Mouse (Mus musculus) embryo, embryonic 10.5 days (tissue): ENCODE data around the gene Pkp2.
"Not testable (repeated sequence)": the region's sequence is repeated elsewhere in the genome, so short reads cannot be mapped to it uniquely, and the experiment has no call there.

ENCODE experiments used
- DNase-seq: peaks from one replicate; pipeline ENCODE4 v3.0.0-alpha.2; 2015; ENCODE audit warnings: low spot score

Pkp2 gene

DNA sequence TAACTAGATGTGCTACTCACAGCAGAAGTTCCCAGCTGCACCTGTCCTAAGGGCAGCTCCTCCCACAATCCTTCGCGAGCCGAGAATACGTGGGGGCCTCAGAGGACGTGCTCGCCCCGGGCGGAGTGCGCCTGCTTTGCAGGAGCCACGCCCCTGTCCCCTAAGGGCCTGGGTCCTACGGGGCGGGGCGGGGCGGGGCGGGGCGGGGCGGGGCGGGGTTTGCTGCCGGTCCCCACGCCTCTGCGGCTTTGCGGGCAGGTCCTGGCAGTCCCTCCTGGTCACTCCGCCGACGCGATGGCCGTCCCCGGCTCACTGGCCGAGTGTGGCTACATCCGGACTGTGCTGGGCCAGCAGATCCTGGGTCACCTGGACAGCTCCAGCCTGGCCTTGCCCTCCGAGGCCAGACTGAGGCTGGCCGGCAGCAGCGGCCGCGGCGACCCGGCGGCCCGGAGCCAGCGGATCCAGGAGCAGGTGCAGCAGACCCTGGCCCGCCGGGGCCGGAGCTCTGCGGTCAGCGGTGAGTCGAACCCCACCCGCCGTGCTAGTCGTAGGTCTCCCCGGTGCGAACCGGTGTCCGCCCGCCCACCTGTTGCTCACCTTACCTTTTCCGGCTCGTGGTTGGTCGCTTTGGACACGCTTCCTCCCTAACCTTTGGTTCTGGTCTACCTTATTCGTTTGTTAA, at the start of gene Pkp2:
TSS of gene Pkp2 (plus strand) at position 240 of the 682 bp plus-strand sequence.
- peak; percentile 90 for DNase-seq

- no peak for DNase-seq
These were observed 15.7 kb upstream of the Pkp2 start for GRCm38 (mm10) chr16:16197374-16197773.

DNA sequence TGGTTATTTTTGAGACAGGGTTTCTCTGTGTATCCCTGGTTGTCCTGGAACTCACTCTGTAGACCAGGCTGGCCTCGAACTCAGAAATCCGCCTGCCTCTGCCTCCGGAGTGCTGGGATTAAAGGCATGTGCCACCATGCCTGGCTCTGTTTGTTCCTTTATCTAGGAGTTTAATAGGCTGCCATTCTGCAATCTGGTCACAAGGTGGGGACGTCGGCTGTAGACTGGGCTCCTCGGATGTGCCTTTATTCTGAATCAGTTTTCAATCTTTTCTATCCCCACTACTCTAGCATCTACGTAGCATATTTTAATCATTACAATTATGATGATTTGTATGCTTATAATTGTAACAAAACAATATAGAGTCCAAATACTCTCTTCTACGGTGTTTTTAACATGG, 11.1 kb upstream of the Pkp2 start:
- peak; percentile 79 for DNase-seq

DNA sequence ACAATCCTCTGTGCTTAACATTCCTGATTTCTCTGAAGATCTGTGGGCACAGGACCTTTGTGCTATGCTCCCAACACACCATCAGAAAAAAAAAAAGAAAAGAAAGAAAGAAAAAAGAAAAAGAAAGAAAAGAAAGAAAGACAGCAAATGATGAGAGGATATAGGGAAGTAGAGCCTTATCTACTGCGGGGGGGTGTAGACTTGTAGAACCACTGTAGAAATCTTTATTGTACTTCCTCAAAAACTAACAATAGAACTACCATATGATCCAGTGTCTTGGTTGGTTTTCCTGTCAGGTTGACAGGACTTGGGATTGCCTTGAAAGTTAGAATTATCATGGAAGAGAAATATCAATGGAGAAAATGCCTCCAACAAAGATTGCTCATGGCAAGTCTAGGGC, 8.5 kb upstream of the Pkp2 start:
- DNase-seq, result no peak

DNA sequence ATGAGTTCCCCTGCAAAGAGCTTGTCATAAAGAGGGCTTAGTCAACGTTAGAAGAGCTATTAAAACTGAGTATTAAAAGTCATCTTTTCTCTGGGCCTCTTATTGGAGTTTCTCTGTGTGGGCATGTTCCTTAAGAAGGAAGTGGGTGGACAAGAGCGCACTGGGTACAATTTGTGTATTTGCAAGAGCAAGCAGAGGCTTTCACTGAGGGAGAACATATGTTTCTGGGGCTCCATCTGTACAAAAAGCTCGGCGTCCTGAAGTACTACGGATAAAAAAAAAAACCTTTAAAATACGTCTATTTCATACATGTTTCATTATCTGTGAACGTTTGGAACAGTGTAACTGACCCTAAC, 417 bp upstream of the Pkp2 start:
- peak; percentile 1 for DNase-seq

DNA sequence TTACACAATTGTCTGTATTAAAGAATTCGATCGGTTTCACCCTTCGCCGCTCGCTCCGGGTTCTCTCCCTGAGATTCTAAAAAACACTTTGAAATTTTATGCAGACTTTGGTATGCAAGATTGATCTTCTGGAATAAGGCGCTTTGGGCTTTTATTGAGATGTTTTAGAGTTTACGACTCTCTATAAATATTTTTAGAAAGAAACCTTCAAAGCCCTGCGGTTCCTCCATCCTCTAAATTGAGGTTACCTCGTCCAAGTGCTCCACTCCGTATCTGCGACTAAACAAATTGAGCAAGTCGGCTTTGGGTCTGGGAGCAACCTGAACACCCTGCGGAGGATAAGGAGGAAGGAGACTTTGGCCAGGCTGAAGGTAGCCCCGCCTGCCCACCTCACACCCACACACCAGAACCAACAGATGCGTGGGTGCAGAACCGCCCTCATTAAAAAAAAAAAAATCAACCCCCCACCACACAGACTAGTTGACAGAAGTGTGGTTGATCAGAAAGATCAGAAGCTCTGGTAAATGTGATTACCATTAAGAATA, 715 bp downstream of the Pkp2 start:
- DNase-seq, result peak; percentile 49

DNA sequence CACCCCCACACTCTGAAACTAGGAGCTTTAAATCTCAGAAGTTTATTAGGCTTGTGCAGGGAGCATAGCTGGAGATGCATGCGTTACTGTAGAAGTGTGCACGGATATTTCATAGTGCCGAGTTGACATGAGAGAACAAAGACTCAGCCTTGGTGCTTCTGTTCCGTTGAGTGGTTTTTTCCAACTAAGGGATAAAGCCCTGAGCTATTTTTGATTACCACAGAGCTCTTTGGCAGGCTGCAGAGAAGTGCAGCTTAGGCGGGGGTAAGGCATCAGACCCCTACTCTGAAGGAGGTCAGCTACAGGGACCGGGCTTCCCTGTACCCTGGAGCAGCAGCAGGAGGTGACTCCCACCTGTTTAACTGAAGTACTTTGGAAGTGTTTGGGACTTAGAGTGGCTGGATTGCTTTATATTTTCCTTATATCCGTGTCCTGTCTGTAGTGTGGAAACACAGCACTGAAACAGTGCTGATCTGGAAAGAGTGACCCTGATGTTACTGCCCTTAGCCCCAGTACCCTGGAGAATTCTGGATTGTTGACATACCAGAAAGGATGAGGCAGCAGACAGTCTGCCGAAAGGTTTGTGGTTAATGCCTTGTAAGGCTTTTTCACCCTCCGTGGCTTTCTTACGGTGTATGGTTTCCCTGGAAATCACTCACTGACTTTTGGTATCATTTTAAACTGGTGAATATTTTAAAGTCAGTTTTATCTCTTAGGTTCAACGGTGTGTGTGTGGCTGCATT, 2.7 kb downstream of the Pkp2 start:
- DNase-seq, result peak; percentile 34

- no peak for DNase-seq
These were observed 3.8 kb downstream of the Pkp2 start for GRCm38 (mm10) chr16:16216934-16217333.

DNA sequence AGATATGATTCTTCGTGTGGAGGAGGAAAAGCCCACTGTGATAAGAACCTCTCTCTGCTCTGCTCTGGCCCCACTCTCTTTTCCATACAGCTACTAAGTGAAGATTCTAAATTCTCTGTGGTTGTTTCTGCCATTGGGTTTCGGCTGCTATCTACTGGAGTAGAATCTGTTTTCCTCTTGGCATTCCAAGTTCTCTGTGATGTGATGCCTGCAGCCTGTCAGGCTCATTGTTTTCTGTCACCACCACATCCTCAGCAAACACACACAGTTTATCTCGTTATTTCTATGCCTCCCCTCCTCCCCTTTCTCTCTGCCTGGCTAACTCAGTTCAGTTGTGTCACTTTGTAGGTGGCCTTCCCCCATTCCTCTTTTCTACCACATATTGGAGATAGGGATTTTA, 6.7 kb downstream of the Pkp2 start:
- no peak for DNase-seq

GRCm38 (mm10) chr16:16222651-16223050, 9.5 kb downstream of the Pkp2 start:
- no peak for DNase-seq

GRCm38 (mm10) chr16:16224506-16224924, 11.4 kb downstream of the Pkp2 start:
- peak; percentile 70 for DNase-seq

- DNase-seq, result no peak
These were observed 12.7 kb downstream of the Pkp2 start for GRCm38 (mm10) chr16:16225828-16226227.

- no peak for DNase-seq
These were observed 17.3 kb downstream of the Pkp2 start for GRCm38 (mm10) chr16:16230439-16230838.

DNA sequence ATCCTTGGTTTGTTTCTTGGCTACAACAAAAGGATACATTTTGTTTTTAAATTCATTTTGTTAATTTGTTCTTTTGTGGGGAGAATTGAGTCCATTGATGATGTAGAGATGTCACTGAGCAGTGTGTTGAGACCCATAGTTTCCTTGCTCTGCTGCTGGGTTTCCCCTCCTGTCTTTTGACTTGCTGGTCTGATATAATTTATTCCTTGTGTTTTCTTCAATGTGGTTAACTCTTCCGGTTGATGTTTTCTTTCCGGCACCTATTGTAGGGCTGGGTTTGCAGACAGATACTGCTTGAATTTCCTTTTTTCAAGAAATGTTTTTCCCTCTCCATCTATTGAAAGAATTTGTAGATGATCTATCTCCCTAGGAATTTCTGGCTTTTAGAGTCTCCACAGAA, 20.8 kb downstream of the Pkp2 start:
- no peak for DNase-seq

- DNase-seq, result not testable (repeated sequence)
These were observed 23.6 kb downstream of the Pkp2 start for GRCm38 (mm10) chr16:16236681-16237080.

- DNase-seq, result no peak
These were observed 25.2 kb downstream of the Pkp2 start for GRCm38 (mm10) chr16:16238356-16238755.

GRCm38 (mm10) chr16:16244711-16245110, 31.6 kb downstream of the Pkp2 start:
- no peak for DNase-seq

DNA sequence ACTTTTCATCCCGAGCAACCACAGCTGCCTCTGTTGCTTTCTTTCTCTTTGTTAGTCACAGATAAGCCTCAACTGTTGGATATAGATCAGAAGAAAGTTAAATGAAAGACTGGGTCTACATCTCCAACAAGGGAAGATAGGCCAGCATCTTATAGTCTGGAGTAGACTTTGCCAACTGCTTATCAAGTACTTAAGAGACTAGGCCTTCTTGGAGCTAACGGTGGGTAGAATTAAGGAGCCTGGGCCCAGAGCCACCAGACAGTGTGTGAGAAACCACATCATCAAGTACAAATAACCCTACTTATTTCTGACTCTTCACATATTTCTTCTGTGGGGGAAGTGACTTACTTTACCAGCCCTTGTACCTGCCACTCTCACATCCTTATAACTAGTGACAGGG, 37.4 kb downstream of the Pkp2 start:
- no peak for DNase-seq

- DNase-seq, result peak; percentile 64
These were observed 40.4 kb downstream of the Pkp2 start for GRCm38 (mm10) chr16:16253326-16254074.

GRCm38 (mm10) chr16:16255217-16255616, 42.1 kb downstream of the Pkp2 start:
- no peak for DNase-seq

- DNase-seq, result peak; percentile 58
These were observed 42.8 kb downstream of the Pkp2 start for GRCm38 (mm10) chr16:16255874-16256273.

- DNase-seq, result no peak
These were observed 43.6 kb downstream of the Pkp2 start for GRCm38 (mm10) chr16:16256672-16257071.

DNA sequence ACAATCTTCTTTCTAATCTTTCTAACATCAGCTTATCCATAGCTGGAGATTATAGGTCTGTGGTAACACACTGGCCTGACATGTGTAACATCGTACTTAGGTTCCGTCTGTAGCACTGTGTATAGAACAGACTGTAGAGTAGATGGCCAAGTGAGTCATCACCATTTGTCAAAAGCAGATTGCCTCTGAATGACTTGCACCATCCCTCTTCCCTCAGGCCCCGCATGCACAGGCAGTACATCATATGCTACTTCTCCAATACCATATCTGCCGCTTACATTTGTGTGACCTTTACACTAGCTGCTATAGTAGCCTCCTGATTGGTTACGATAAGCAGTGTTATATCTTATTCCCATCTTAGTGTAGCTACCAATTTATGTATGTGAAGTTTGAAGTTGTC, 47.8 kb downstream of the Pkp2 start:
- DNase-seq, result no peak
